Mouse (Mus musculus): ENCODE measurements at regions not wholly inside any gene's neighbourhood (a gene's known extent, or its start where the extent isn't known, plus 50 kb on each side); places are given as distances from the start of the nearest gene placed in this dataset.
"Not testable (repeated sequence)": the region's sequence is repeated elsewhere in the genome, so short reads cannot be mapped to it uniquely, and the experiment has no call there.

DNA sequence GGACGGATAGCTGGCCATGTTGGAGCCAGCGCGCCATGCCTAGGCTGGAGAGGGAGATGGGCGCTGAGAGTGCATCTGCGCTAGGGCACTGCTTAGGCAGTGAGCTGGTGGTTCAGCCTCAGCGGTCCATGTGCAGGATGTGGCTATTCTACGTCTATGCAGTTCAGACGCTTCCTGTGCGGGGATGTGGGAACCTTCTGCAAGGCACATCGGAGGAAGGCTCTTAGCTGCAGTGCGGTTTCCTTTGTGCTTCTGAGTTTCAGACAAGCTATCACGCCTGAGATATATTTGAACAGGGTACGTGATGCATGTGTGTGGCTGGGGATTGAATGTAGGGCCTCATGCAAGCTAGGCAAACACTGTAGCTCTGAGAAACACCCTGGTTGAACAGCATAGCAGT is 54.4 kb upstream of the Lrpprc start:
- H3K4me3 ChIP-seq: no peak overlapping the region
- no peaks in the 10 kb centered on the region for H3K36me3 ChIP-seq (replicated peaks)
- H3K4me1 ChIP-seq: peaks cover 16% of the 10 kb centered on the region
- H3K27me3 ChIP-seq (ENCODE audit: poor library complexity, severe bottlenecking): peaks cover 2% of the 10 kb centered on the region; the same call in 1 of the 2 replicates
- H3K27ac ChIP-seq: no peak overlapping the region
- H3K9me3 ChIP-seq: no peaks in the 10 kb centered on the region
- no peak for DNase-seq (ENCODE audit: extremely low spot score, low spot score)
- WGBS: 94% methylated on average over 13 of the region's 13 CpGs

DNA sequence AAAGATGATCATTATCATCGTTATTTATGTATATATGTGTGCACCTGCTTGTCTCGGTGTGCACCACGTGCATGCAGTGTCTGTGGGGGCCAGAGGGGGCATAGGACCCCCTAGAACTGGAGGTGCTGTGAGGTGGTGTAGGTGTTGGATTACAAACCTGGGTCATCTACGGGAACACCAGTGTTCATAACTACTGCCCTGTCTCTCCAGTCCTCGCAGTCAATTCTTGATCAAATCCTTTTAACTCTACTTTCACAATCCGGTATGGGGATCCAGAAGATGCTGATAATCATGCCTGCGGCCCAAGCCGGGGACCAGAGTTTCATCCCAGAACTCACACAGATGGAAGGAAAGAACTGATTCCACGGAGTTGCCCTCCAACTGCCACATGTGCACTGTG is 55.6 kb upstream of the Lrpprc start:
- H3K27ac ChIP-seq: no peak overlapping the region
- no peak for DNase-seq (ENCODE audit: extremely low spot score, low spot score)
- H3K9me3 ChIP-seq: no peaks in the 10 kb centered on the region
- peaks cover 16% of the 10 kb centered on the region for H3K4me1 ChIP-seq
- peaks cover 5% of the 10 kb centered on the region; the same call in 1 of the 2 replicates for H3K27me3 ChIP-seq (ENCODE audit: poor library complexity, severe bottlenecking)
- no peak overlapping the region for H3K4me3 ChIP-seq
- no peaks in the 10 kb centered on the region for H3K36me3 ChIP-seq (replicated peaks)
- WGBS: 91% methylated on average over 9 of the region's 9 CpGs

DNA sequence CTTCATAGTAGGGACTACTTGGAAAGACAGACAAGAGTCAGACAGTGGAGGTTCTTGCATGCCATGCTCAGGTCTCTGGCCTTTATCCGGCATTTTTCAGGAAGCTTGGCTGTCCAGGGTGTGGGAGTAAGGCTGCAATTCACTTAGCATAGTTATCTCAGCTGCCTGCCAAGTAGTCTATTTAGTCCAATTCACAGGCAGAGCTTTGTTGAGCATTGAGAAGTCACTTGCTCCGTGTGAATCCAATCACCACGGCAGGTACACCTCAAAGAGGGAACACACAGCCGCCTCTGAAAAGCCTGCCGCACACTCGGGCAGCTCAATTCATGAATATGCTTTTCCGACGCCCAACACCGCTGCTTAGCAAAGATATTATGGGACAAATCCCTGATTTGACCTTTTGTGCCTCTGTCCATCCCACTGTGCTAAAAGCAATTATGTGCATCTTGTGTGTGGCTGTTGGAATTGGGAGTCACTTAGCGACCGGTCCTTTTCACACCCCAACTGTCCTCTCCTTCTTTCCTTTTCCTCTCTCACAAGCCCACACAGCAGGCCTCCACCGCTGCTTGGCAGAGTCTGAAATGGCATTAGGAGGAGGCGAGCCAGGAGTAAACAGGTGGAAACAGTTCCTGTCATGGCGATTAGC is 57.9 kb upstream of the Lrpprc start:
- H3K4me3 ChIP-seq: no peak overlapping the region
- WGBS: 22% methylated on average over 14 of the region's 14 CpGs
- H3K27me3 ChIP-seq (ENCODE audit: poor library complexity, severe bottlenecking): peaks cover 5% of the 10 kb centered on the region; the same call in 1 of the 2 replicates
- no peak overlapping the region for H3K27ac ChIP-seq
- no peaks in the 10 kb centered on the region for H3K36me3 ChIP-seq (replicated peaks)
- peaks cover 16% of the 10 kb centered on the region for H3K4me1 ChIP-seq
- H3K9me3 ChIP-seq: no peaks in the 10 kb centered on the region
- DNase-seq (ENCODE audit: extremely low spot score, low spot score): no peak

DNA sequence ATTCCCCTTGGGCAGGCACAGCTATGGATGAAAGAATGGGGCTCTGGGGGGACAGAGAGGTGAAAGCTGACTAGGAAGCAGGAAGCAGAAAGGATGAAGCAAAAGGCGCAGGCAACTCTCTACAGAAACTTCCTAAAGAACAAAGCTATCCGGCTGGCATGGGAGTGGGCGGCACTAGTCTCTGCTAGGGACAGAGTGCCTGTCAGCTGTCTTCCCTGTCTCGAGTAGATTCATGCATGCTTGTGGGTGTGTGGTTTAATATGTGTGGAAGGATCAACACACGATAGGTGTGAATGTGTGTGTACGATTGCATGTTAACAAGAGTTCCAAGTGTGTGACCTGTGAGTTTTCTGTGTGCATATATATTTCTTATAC is 58.4 kb upstream of the Lrpprc start:
- 60% methylated on average over 6 of the region's 6 CpGs for WGBS
- H3K27me3 ChIP-seq (ENCODE audit: poor library complexity, severe bottlenecking): peaks cover 5% of the 10 kb centered on the region; the same call in 1 of the 2 replicates
- H3K4me1 ChIP-seq: peaks cover 16% of the 10 kb centered on the region
- H3K4me3 ChIP-seq: no peak overlapping the region
- H3K9me3 ChIP-seq: no peaks in the 10 kb centered on the region
- no peak overlapping the region for H3K27ac ChIP-seq
- DNase-seq (ENCODE audit: extremely low spot score, low spot score): no peak
- H3K36me3 ChIP-seq (replicated peaks): no peaks in the 10 kb centered on the region

DNA sequence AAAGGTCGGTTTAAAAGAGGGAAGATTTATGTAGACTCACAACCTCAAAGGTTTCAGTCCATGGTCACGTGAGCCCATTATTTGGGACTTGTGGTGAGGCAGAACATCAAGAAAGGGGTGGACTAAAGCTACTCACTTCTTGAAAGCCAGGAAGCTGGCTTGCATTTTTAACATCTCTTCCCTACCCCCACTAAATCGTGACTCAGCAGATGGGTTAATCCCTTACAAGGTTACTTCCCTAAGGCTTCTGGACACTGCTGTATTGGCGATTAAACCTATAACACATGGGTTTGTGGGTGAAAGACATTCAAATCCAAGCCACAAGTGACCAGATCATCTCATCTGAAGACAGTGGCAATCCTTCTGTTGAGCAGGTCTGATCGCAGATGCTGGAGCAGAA is 59.9 kb upstream of the Lrpprc start:
- Histone ChIP-seq H3K4me1 (peaks cover 16% of the 10 kb centered on the region), H3K9me3 (no peaks in the 10 kb centered on the region), H3K4me3 (no peak overlapping the region), H3K27ac (no peak overlapping the region), H3K27me3 (ENCODE audit: poor library complexity, severe bottlenecking) (peaks cover 5% of the 10 kb centered on the region; the same call in 1 of the 2 replicates), H3K36me3 (replicated peaks) (no peaks in the 10 kb centered on the region)
- 83% methylated on average over 5 of the region's 5 CpGs for WGBS
- DNase-seq (ENCODE audit: extremely low spot score, low spot score): no peak

DNA sequence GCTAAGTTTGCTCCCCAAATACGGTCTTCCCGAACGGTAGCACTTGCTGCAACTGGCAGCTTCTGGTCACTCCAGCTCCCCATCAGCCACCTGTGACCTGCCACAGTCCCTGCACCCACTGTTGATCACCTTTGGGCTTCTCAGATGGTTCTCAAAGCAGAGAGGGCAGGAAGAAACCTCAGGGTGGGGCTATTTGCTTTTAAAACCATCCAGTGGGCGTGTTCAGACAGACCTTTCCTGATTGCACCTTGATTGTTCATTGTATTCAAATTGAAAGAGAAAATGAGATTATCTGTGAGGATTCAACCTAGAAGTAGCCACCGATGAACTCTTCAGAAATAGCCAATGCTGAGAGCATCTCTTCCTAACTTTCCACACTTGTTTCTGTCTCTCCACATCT is 60.3 kb upstream of the Lrpprc start:
- H3K4me3 ChIP-seq: no peak overlapping the region
- no peak for DNase-seq (ENCODE audit: extremely low spot score, low spot score)
- WGBS: 84% methylated on average over 5 of the region's 5 CpGs
- H3K27me3 ChIP-seq (ENCODE audit: poor library complexity, severe bottlenecking): peaks cover 5% of the 10 kb centered on the region; the same call in 1 of the 2 replicates
- no peaks in the 10 kb centered on the region for H3K36me3 ChIP-seq (replicated peaks)
- H3K4me1 ChIP-seq: peaks cover 16% of the 10 kb centered on the region
- no peaks in the 10 kb centered on the region for H3K9me3 ChIP-seq
- H3K27ac ChIP-seq: no peak overlapping the region

DNA sequence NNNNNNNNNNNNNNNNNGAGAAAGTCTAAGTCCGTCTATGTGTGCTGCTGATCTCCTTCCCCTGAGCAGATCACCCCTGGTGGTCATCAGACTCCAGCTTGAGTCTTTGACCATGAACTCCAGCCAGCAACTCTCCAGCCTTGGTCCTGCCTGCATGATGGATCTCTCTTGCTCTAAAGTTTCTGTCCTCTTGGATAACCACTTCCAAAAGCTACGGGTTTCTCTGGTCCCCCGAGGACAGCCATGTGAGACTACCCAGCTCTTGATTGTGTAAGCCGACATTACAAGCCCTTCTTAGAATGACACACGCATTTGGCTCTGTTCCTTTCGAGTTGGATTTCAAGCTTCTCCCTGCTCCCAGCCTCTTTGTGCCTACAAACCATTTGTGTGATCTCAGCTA is 66.4 kb upstream of the Lrpprc start:
- peaks cover 9% of the 10 kb centered on the region for H3K4me1 ChIP-seq
- no peak overlapping the region for H3K4me3 ChIP-seq
- H3K27ac ChIP-seq: no peak overlapping the region
- no peaks in the 10 kb centered on the region for H3K27me3 ChIP-seq (ENCODE audit: poor library complexity, severe bottlenecking)
- no peaks in the 10 kb centered on the region for H3K36me3 ChIP-seq (replicated peaks)
- WGBS: 89% methylated on average over 6 of the region's 6 CpGs
- DNase-seq (ENCODE audit: extremely low spot score, low spot score): no peak
- H3K9me3 ChIP-seq: no peaks in the 10 kb centered on the region

DNA sequence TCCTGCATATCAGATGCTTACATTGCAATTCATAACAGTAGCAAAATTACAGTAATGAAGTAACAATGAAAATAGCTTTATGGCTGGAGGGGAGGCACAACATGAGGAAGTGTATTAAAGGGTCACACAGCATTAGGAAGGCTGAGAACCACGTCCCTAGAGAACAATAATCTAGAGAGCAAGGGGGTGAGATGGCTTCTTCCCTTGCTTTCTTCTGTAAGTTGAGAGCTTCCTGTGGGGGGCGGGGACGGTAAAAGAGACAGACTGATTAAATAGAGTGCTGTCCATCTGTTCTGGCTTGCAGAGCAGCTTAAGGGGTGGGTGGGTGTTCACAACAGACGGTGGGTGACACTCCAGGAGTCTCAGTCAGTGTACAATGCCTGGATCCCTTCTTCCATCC is 68.2 kb upstream of the Lrpprc start:
- H3K36me3 ChIP-seq (replicated peaks): no peaks in the 10 kb centered on the region
- H3K9me3 ChIP-seq: no peaks in the 10 kb centered on the region
- WGBS: 60% methylated on average over 4 of the region's 4 CpGs
- no peaks in the 10 kb centered on the region for H3K27me3 ChIP-seq (ENCODE audit: poor library complexity, severe bottlenecking)
- peaks cover 9% of the 10 kb centered on the region for H3K4me1 ChIP-seq
- no peak overlapping the region for H3K27ac ChIP-seq
- H3K4me3 ChIP-seq: no peak overlapping the region
- no peak for DNase-seq (ENCODE audit: extremely low spot score, low spot score)

DNA sequence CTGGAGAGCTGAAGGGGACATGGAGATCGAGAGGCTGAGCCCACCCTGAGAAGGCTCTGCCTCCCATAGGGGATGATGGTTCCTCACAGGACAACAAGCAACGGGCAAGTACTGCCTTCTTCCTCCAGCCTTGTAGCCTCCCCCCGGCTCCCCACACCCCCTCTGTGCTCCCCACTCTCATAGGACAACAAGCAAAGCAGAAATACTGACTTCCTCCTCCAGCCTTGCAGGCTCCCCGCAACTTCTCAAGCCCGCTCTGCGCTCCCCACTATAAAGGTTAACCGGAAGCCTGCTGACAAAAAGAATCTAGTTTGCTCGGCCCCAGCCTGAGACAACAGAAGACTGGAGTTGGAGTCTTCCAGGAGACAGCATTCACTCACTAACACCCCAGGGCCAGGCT is 69.3 kb upstream of the Lrpprc start:
- WGBS: 72% methylated on average over 8 of the region's 8 CpGs
- Histone ChIP-seq H3K36me3 (replicated peaks) (no peaks in the 10 kb centered on the region), H3K27ac (no peak overlapping the region), H3K9me3 (no peaks in the 10 kb centered on the region), H3K4me3 (no peak overlapping the region), H3K27me3 (ENCODE audit: poor library complexity, severe bottlenecking) (no peaks in the 10 kb centered on the region), H3K4me1 (peaks cover 9% of the 10 kb centered on the region)
- no peak for DNase-seq (ENCODE audit: extremely low spot score, low spot score)

DNA sequence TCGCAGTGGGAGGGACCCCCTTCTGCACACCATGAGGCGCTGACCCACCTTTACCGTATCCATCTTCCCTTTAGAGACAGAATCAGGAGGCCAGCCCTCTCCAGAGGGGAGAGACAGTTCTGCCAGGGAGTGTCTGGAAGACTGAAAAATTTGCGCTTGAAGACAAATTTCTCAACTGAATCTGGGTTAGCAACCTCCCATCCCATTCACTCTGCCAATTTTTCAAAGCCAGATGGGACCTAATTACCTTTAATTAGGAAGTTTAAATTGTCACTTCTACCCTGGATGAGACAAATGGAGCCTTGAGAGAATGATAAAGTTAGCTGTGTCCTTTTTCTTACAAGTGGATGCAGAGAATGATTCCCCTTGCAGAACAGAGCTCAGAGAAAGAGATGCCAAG is 70.2 kb upstream of the Lrpprc start:
- Histone ChIP-seq H3K4me1 (peaks cover 9% of the 10 kb centered on the region), H3K27me3 (ENCODE audit: poor library complexity, severe bottlenecking) (no peaks in the 10 kb centered on the region), H3K27ac (no peak overlapping the region), H3K4me3 (no peak overlapping the region), H3K9me3 (no peaks in the 10 kb centered on the region), H3K36me3 (replicated peaks) (no peaks in the 10 kb centered on the region)
- no peak for DNase-seq (ENCODE audit: extremely low spot score, low spot score)
- 84% methylated on average over 4 of the region's 4 CpGs for WGBS

DNA sequence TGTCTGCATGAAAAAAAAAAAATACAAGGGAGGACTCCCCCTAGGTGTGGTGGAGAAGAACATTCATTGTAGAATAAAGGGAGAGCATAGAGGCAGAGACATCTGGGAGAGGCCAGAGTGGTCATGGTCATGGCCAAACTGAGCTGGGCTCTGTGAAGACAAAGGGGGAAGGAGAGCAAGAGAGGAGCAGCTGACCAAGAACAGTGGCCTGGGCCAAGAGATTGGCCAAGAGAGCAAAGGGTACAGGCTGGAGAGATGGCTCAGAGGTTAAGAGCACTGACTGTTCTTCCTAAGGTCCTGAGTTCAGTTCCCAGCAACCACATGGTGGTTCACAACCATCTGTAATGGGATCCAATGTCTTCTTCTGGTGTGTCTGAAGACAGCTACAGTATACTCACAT is 73.6 kb upstream of the Lrpprc start:
- not testable (repeated sequence) for H3K27me3 ChIP-seq (ENCODE audit: poor library complexity, severe bottlenecking); H3K36me3 ChIP-seq (replicated peaks); H3K4me3 ChIP-seq; H3K27ac ChIP-seq; H3K4me1 ChIP-seq; DNase-seq (ENCODE audit: extremely low spot score, low spot score); H3K9me3 ChIP-seq

DNA sequence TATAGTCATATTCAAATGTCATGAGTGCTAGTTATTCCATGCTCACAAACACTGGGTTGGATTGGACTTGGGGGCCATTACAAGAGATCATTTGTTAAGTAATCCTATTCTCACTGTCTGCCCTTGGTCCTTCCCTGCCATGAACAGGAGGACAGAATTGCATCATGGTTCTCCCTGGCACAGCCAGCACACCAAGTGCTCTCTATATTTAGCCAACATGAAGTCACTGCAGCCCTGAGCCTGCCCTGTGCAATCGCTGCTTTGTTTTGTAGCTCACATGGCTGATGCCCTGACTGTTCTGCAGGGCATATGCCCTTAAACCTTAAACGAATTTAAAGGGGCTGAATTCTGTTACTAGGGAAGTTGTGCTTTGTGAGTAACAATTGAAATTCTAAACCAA is 74.6 kb upstream of the Lrpprc start:
- no peaks in the 10 kb centered on the region; the same call in 1 of the 2 replicates for H3K9me3 ChIP-seq
- DNase-seq (ENCODE audit: extremely low spot score, low spot score): no peak
- H3K27me3 ChIP-seq (ENCODE audit: poor library complexity, severe bottlenecking): no peaks in the 10 kb centered on the region
- 65% methylated on average over 2 of the region's 2 CpGs for WGBS
- no peak overlapping the region for H3K4me3 ChIP-seq
- H3K4me1 ChIP-seq: no peaks in the 10 kb centered on the region
- no peaks in the 10 kb centered on the region for H3K36me3 ChIP-seq (replicated peaks)
- no peak overlapping the region for H3K27ac ChIP-seq

DNA sequence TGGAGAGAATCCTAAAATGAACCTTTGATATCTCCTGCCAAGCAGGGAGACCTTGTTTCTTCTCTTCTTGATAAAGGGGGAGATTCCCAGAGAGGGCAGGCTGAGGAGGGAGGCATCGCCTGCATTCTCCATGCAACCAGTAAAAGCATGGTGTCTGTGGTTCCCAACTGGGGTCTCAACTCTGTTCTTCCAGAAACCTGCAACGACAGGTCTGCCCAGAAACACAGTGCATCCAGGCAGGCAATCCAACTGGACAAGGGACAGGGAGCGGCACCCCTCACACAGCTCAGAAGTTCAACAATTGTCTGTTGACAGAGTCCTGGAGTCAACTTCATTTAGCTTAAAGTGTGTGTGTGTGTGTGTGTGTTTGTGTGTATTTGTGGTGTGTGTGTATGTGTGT is 75.0 kb upstream of the Lrpprc start:
- 87% methylated on average over 3 of the region's 3 CpGs for WGBS
- H3K9me3 ChIP-seq: no peaks in the 10 kb centered on the region; the same call in 1 of the 2 replicates
- DNase-seq (ENCODE audit: extremely low spot score, low spot score): no peak
- no peak overlapping the region for H3K27ac ChIP-seq
- H3K4me3 ChIP-seq: no peak overlapping the region
- H3K36me3 ChIP-seq (replicated peaks): no peaks in the 10 kb centered on the region
- H3K27me3 ChIP-seq (ENCODE audit: poor library complexity, severe bottlenecking): no peaks in the 10 kb centered on the region
- H3K4me1 ChIP-seq: no peaks in the 10 kb centered on the region
